Mouse (Mus musculus): ENCODE results near the gene C1qtnf7.

Gene C1qtnf7

DNA sequence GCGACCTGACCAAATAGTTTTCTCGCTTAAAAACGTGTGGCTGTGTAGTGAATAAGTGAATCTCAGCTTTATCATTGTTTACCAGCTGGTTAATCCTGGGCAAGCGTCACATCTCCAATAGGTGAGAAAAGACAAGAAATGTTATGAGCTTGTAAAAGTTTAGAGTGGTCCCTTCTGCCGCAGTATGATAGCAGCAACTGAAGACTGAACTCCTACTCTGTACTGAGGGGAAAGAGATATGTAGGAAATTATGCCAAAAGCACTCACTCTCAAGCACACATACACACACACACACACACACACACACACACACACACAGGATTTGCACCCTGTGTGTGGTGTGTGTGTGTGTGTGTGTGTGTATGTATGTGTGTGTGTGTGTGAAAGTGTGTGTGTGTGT is 26.2 kb downstream of the C1qtnf7 start:
- DNase-seq, result no peak

DNA sequence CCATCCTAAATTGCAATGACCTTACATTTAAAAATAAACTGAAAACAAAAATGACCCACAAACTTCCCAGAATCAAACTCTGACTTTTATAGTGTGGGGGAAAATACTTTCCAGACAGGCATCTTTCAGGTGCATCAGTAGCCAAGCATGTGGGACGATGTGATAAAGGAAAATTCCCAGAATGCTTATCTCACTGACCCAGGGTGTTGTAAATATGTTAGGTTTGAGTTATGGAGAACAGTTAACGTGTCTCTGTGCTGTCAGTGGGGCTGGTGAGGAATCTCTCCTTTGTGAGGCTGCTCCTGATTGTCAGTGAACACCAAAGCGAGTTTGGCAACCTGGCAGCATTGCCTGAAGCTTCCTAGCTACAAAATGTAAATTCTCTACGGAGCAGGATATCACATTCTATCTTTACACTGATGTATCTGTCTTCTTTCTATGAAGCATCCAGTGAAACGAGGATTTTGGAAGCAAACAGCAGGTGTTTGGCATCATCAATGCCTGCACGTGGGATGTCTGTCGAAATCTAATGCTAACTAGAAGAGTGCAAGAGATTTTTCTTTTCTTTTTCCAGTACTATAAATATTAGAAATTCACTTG is 27.0 kb downstream of the C1qtnf7 start:
- DNase-seq, result no peak

DNA sequence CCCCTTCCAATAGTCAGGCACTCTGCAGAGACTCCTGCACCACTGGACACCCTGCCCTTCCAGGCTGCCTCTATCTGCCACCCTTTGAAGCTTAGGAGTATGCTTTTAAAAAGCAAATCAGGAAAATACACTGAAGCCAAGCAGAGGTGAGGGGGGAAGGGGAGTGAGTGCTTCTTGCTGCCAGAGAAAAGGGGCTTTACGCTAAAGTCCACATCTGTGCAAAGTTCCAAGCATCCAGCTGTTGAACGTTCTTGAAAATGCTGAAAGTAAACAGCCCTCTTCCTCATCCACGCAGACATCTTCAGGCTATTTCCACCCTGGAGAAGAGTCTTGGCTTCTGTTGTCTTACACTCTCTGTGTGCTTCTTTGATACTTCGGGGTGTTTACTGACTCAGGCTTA is 34.6 kb downstream of the C1qtnf7 start:
- no peak for DNase-seq

DNA sequence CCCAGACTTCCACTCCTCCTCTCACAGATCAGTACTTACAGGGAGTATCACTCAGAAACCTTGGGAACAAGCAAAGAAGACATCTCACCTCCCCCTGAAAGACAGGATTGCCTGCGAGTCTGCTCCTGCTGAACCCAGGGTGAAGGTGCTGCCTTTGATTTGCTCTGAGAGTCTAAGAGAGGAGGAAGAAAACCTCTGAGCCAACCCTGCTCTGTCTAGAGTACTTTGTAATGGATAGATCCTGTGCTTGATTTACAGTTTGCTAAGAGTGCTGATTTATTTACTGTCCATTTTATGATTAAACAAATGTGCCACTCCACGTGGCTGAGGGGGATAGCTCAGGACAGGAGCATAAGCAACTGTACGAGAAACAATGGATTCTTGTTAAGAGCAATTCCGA is 35.1 kb downstream of the C1qtnf7 start:
- DNase-seq, result no peak

DNA sequence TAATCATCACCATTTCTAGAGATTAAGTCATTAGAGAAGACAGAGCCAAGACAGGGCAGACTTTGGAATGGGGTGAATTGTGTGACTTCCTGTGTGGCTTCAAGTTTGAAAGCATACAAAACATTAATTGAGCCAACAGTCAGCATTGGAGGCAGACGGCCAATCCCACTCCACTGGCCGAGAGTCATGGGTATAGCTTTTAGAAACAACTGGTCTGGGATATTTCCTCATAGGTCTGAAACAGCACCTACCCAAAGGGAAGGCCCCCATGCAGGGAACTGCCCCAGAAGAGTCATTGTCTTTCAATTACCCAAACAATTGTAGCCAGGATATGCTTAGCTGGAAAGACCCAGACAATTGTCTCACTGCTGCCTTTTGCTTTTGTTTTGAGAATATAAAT is 39.5 kb downstream of the C1qtnf7 start:
- no peak for DNase-seq

DNA sequence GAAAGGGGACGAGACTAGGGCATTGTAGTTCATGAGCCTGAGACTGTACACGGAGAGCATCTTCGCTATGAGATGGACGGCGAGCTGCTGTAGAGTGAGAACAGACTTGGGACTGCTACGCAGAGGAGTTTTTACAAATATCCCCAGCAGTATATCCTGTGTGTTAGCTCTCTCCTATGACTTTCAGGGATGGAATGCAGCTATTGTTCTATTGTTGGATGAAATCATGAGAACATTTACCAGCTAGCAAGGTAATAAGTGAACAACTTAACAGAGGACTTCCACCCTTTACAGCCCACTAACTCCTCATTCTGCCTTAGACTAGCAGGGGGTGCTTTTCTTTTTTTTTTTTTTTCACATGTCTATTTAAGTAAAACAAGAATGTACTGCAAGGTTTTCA is 40.1 kb downstream of the C1qtnf7 start:
- no peak for DNase-seq

DNA sequence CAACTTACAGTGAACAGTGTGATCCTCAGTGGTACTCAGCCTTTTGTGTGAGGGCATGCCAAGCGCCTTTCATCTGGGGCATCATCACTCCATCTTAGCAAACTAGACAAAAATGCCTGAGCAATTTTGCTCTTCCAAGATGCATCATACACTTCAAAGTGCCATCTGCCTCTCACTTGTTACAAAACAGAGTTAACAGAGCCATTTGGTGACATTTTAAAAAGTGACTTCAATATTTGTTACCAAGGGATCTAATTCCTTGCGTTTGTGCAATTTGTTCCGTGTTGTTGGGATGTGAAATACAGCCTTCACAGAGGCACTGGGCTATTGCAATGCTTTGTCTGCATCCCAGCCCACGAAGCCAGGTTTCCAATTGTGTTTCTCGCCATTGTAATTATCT is 42.1 kb downstream of the C1qtnf7 start:
- DNase-seq, result no peak

DNA sequence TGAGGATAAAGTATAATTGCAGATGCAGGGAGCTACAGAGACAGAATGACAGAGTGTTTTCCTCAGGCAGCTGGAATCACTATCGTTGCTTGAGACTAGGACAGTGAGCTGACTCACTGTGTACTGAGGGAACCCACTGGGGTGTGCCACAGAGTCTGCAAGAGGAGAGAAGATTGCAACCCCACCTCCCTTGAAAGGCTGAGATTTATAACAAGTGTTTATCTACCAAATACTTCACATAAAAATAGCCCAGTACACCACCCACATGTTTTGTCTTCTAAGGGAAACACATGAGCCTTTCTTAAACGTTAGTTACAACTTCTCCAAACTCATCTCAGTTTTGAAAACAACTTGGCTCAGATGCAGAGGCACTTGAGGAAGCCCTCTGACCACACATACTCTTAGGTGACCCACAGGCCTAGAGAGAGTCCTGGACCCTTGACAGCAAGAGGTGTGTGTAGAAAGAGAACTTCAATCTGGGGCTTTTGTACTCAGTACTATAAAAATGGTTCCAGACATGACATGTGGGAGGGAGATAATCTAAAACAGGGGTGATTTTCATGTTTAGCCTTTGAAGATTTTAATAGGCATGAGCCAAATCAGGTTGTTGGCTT is 46.4 kb downstream of the C1qtnf7 start:
- no peak for DNase-seq

DNA sequence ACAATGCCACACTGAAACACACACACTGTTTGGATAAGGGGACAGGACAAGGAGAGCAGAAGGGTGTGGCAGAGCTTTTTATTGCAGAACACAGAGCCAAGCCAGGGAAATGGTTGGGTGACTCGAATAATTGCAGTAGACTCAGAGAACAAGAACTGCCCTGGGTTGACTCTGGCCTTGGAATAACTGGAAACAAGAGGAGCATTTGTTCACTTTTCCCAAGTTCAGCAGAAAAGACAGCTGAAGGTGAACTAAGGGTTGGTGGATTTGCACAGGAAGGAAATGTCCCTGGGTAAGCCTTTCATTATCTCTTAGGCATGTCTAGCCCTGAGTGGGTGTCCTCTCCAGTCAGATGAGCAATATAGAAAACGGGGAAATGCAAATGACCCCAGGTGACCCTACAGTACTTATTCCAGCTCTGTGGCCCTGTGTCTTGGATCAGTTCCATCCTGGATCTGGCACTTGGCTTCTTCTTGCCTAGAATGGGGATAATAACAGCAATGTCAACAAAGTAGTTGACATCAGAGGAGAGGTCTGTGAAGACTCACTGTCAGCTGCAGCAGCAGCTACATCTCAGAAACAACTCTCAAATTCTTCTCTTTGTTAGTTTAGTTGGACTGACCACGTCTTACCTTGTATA is 54.5 kb downstream of the C1qtnf7 start:
- DNase-seq, result no peak

DNA sequence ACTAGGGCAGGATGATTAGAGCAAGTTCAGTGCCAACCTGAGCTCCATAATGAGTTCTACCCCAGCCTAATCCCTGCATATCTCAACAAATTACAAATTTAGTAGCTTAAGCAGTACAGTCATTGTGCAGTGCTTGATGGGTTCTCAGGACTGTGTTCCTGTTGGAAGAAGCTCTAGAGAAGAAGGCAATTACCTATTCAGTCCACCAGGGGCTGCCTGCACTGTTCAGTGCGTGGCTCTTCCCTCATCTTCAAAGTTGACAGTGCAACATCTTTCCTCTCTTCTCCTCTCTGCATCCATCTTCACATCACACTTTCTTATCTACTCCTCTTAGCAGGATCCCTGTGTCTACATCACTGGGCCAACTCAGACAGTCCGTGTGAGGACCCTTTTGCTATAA is 67.5 kb downstream of the C1qtnf7 start:
- no peak for DNase-seq

DNA sequence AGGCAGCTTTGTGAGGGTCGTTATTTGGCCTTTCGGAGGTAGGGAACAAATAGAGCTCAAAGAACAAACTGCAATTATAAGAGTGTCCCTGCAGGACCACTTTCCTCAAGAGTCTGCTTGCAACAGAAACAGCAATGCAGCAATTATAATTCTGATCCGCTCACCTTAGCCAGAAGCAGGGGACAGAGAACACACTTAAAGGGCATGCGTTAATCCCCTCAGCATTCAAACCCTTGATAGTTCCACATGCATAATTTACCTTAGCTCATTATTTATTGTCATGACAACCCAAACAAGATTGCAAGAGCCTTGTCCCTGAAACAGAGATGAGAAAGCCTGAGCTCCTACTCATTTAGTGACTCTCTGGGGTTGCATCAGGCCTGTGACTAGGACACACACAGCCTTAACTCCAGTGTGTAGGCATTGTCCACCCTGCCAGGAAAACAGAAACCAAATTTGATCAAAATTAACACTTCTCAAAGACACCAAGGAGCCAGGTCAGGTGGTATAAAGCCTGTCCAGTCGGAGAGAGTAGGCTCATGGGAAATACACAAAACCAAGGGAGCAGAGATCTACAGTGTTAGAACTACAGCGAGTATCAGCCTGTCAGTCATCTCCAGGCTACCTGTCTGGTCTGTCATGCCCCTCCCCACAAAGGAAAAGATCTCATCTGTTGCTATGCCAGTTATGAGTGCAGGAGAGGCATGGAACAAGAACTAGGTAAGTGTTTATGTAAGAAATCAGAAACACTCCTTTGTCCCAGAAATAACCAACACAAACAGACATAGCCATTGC is 68.2 kb downstream of the C1qtnf7 start:
- DNase-seq, result no peak

DNA sequence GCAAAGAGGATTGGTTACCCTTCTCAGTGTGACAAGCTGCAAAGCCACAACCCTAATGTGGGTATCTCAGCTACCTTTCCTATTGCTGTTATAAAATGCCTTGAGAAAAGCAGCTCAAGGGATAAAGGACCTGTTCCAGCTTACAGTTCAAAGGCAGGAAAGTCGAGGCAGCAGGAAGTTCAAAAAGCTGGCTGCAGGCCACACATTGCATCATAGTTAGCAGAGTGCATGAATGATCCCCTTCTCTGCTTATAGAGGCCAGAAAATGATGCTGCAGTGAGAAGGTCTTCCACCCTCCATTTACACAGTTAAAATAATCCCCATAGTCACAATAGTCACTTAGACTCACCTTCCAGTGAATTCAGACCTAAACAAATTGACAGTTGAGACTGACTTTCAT is 69.1 kb downstream of the C1qtnf7 start:
- no peak for DNase-seq

DNA sequence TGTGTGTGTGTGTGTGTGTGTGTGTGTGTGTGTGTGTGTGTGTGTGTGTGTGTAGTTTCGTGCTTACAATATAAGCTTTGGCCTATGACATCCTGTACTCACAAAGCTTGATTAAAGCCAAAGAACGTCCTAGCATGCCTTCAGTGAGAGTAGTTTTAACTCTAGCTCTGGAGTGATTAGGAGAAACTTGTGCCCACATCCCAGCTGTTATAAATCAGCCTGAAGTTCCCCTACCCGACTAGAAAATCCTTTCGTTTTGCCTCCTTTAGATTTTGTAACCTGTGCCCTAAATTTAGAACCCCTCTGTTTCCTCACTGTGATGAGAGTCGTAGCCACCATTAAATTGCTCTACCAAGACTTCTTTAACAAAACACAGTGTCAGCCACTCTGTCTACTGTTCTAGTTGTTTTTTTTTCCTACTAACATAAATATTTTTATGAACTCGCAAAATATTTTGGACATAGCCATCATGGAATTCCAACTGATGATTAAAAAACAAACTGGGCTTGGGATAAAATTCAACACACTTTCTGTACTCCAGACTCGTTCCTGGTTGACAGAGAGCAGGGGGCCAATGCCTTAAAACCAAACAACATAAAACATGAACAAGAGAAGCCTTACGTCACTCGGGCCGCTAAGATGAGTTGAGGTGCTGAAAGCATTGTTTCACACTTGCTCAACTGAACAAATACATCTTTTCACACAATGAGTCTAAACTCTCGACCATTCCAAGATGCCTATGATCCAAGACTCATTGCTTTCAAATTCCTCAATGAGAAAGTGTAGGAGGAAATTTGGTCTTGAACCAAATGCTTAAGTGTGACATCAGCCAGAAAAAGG is 70.3 kb downstream of the C1qtnf7 start:
- DNase-seq, result no peak

DNA sequence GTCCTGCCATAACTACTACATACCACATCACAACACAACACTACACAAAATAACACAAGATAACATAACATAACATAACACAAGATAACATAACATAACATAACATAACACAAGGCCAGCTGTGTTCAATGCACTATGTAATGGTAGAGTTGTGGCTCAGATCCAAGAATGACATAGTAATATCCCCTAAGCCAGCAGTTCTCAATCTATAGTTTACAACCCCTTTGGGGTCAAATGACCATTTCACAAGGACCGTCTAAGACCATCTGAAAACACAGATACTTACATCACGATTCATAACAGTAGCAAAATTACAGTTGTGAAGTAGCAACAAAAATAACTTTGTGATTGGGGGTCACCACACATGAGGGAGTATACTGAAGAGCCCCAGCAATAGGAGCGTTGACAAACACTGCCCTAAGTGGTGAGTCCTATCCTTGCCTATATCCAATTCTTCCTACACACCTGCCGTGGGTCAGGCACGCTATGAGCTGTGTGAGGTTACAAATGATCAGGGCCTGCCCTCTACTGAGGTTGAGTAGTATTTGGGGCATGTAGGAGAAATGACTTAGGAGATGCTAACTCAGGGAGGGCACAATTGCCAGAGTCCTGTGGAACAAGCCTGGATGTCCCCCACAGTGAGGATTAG is 73.6 kb downstream of the C1qtnf7 start:
- no peak for DNase-seq

DNA sequence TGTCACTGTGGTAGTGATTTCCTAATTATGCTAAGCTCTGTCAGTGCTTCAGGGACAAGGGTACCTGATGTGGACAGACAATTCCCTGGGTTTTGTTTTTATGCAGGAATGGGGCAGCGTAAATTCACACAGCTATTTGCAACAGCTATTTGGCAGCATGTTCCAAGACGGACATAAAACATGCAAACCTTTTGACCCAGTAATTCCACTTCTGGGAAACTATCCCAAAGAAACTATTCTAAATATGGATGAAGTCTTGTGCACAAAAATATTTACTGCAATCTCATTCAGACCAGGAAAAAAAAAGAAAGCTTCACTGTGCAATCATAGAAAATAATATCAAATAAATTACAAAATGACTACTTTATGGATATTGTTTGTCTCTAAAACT is 74.1 kb downstream of the C1qtnf7 start:
- no peak for DNase-seq

DNA sequence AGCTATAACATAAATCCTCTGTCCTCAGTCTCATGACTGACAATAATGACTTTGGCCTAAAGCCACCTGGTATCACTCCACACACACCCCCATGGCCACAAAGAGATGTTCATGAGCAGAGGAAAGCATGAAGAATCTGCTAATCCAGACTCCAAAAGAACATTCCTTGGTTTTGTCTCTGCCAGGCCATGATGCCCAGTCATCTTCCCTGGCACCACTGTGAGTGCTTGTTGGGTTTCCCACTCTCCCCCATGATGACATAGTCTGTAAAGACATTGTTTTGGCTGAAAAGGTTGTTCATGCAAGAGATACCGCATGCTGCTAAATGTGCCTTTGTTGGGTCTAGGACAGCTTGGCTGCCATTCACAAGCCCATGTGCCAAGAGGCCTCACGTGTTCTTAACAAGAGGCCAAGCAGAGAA is 75.0 kb downstream of the C1qtnf7 start:
- DNase-seq, result no peak

DNA sequence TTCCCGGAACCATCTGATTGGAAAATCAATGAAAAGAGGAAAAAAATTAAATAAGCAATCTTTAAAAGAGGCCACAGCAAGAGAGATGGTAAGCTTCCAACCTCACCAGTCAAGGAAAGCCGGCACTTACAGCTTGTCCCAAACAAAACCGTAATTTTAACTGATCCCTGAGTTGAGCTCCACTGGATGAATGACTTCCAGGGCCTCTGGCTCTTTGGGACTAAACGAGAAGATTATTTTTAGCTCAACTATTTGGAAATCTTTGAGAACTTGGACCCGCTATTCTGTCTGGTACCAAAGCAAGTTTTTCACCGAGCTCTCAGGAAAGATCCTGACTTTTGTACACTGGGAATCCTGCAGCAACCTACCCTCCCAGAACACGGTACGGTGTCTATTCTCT is 86.3 kb downstream of the C1qtnf7 start:
- no peak for DNase-seq

DNA sequence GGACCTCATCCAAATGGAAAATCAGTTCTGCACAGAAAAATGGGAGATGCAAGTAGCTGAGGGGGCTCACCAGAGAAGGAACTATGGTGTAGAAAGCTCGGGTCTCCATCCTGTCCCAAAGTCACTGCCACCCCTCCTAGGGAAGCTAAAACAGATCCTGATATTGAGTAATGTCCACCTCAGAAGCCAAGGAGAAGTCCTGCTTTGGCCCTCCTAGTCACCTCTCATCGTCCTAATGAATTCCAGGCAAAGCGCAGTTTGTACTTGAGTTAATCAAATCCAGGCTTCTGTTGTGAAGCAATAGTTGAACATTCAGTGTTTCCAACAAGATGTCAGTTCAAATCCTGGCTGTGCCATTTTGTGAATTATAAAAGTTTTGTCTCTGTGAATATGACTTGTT is 87.2 kb downstream of the C1qtnf7 start:
- no peak for DNase-seq

DNA sequence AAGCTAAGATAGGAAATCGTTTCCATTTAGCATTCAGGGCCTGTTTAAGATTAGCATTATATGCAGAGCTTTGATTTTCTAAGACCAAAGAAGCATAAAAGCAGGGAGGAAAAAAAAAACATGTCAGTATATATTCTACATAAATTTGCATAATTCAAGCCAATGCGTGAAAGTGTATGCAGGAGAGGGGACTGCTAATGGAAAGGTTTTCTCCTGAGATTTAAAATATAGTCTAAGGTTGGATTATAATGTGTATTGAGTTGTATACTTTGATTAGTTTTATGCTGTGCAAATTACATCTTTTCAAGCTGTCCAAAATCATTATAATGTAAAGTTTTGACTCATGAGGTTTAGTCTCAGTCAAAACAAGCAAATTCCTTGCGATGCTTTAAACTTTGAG is 88.2 kb downstream of the C1qtnf7 start:
- DNase-seq, result no peak

DNA sequence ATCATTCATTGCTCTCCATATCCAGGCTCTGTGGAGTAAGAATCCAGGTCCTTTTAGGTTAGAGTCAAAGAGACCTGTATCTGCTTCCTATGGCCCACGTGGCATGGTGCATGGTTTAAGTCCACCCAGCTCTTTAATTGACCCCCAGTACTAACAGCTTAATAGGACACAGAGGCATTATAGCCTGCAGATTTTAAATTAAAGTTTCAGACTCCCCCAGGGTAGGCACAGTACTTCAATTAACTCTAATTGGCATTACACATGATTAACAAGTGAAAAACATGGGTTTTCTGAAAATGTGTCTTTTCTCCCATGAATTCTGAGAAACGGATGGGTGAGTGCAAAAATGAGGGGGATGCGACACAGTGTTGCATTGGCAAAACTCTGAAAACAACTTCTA is 92.7 kb downstream of the C1qtnf7 start:
- no peak for DNase-seq

DNA sequence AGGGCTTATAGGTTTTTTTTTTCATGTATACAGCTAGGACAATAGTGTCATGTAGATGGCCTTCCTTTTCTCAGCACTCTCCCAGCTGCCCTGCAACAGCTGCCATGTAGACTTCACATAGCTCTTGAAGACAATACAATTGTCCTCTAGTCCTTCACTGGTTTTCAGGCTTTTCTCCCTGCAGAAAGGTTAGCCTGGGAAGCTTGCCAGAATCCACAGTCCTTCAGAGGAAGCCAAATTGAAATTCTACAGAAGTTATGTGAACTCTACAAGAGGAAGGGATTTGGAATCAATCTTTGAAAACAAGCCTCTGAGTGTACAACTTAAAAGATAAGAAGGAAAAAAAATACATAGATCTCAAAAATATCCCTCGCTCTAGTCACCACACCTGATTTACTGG is 94.4 kb downstream of the C1qtnf7 start:
- no peak for DNase-seq

DNA sequence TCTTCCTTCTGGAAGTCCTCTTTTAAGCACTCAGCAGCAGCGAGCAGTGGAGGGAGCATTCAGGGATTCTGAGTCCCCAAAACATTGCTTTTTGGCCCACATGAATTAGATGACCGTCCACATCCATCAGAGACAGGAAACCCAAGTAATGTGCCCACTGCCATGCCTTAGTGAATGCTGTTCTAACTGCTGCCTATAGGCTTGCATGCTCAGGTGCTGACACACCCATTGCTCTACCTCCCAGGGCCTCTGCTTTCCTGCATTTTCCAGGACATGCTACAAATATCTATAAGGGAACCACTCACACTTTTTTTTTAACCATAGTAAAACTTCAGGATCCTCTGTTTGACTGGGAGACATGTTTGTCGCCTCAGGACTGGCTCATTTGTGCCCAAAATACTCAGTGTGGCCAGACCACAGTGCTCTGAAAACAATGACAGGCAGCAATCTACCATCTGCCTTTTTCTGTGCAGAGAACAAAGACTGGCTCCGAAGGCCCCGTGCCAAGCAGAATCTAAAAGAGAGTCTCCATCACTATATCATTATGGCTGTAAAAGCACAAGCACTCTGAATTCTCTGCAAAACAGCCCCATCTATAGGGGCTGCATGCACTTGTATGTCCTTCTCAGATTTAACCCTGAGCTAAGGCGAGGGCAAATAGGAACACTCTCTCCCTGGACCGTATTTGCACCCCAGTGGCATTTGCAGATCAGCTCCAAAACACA is 106.4 kb downstream of the C1qtnf7 start:
- DNase-seq, result no peak
